Mouse (Mus musculus) cortical plate, adult 2 months (tissue): ENCODE measurements around the gene Gm10378. TPM values are rescaled to one million over a fixed set of nuclear protein-coding genes. Genes with fewer than 3 reads are reported as not detected.
"Not testable (repeated sequence)": the region's sequence is repeated elsewhere in the genome, so short reads cannot be mapped to it uniquely, and the experiment has no call there.

Source experiments
- H3K27ac ChIP-seq: fragments of 200-500 bp; 2 replicates; pipeline ENCODE4 v1.5.1; 2012; ENCODE audit warnings: low read length, control low read depth, inconsistent platforms; ENCODE audit not compliant: insufficient read depth
- H3K4me1 ChIP-seq: fragments of 200-500 bp; 2 replicates; pipeline ENCODE4 v1.6.1; 2011; ENCODE audit warnings: low read length; ENCODE audit not compliant: control insufficient read depth, insufficient read depth
- H3K4me3 ChIP-seq: fragments of 200-500 bp; 2 replicates; pipeline ENCODE4 v1.5.1; 2011; ENCODE audit warnings: mild to moderate bottlenecking, low read length, control low read depth; ENCODE audit not compliant: insufficient read depth
- polyA plus RNA-seq: library from polyadenylated mRNA; depleted of rRNA; stranded (reverse); fragments of >200 nt; gene quantifications from 2 replicates; pipeline ENCODE4 v1.2.3, GENCODE M21; 2012; rRNA removed

Gene Gm10378
- not detected in 2 replicates for polyA plus RNA-seq

- not testable (repeated sequence) for H3K27ac ChIP-seq
Measured at GRCm38 (mm10) chr14:42655638-42656037, at the start of gene Gm10378. Gene Gm10378 (plus strand): TSS chr14:42655938.

GRCm38 (mm10) chr14:42641817-42642216 lies 13.9 kb upstream of the Gm10378 start, which contains the start of gene Gm3633:
Gene Gm3633 (minus strand): TSS chr14:42641917.
- not testable (repeated sequence) for H3K27ac ChIP-seq, H3K4me1 ChIP-seq, H3K4me3 ChIP-seq

More at GRCm38 (mm10) chr14:42655638-42656037, at the start of gene Gm10378:
- not testable (repeated sequence) for H3K4me1 ChIP-seq, H3K4me3 ChIP-seq

Other genes with a start within 250 kb of the Gm10378 start
- gene Gm8005, start 216.3 kb upstream of the Gm10378 start, polyA plus RNA-seq = not detected in 2 replicates
- gene Gm8011, start 192.1 kb upstream of the Gm10378 start, polyA plus RNA-seq = not detected in 2 replicates
- gene Gm8020, start 153.6 kb upstream of the Gm10378 start, polyA plus RNA-seq = not detected in 2 replicates
- gene Gm8024, start 131.7 kb upstream of the Gm10378 start, polyA plus RNA-seq = 0.17 TPM in 1 of 2 replicates, not detected in the other
- not detected in 2 replicates for gene Gm17124, start 56.1 kb upstream of the Gm10378 start, polyA plus RNA-seq
- gene Gm3633, start 14.0 kb upstream of the Gm10378 start, polyA plus RNA-seq = not detected in 2 replicates
- not detected in 2 replicates for gene Gm3015, start 112.9 kb downstream of the Gm10378 start, polyA plus RNA-seq
- gene Gm10377, start 142.0 kb downstream of the Gm10378 start, polyA plus RNA-seq = not detected in 2 replicates
- not detected in 2 replicates for gene Gm21977, start 197.5 kb downstream of the Gm10378 start, polyA plus RNA-seq